Mouse (Mus musculus): ENCODE measurements at regions not wholly inside any gene's neighbourhood (a gene's known extent, or its start where the extent isn't known, plus 50 kb on each side); places are given as distances from the start of the nearest gene placed in this dataset.

DNA sequence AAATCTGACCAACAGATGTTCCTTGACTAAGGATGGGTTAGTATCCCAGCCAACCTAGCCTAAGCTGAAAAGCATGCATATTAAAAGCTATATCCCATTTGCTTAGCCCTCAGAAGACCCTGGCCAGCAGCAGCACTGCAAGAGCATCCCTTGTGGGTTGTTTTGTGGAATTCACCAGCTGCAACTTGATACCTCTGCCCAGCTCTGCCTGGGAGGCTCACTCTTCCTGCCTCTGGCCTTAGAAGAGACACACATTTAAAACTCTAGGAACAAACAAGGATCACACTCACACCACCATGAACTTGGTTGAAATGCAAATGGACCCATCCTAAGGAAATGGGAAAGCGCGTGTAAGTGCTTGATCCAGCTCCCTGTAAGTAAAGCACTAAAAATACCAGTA is 107.7 kb upstream of the Arl4c start:
- TF ChIP-seq POLR2A (IDR thresholded peaks at IDR 0.05; ENCODE audit: insufficient read depth, low read length) (no peak), CTCF (IDR thresholded peaks at IDR 0.05; ENCODE audit: low read depth, low read length) (no peak), EP300 (IDR thresholded peaks at IDR 0.05; ENCODE audit: insufficient read depth, low read depth, low read length) (peak; percentile 89)

All from ES-Bruce4 (cell line).